Mouse (Mus musculus) liver, embryonic 14.5 days (tissue): ENCODE measurements around the gene Dyrk1a. TPM values are rescaled to one million over a fixed set of nuclear protein-coding genes. Genes with fewer than 3 reads are reported as not detected.

Experiments
- ATAC-seq: fragments of 200-750 bp; cut with Nextera tagmentation; 2 replicates; pipeline ENCODE4 v1.8.0; 2017; ENCODE audit warnings: moderate number of reproducible peaks, mild to moderate bottlenecking, moderate library complexity; ENCODE audit not compliant: insufficient read depth
- DNase-seq, 3 experiments: peaks; one replicate each; pipeline ENCODE4 v3.0.0-alpha.2; 2012 to 2013; ENCODE audit warnings: low read depth in 3 of 3, low spot score in 3 of 3
- H3K27ac ChIP-seq: fragments of 300-500 bp; sonication (generic); 2 replicates; pipeline ENCODE4 v1.5.1; 2014; ENCODE audit warnings: moderate library complexity, mild to moderate bottlenecking, control low read depth, inconsistent platforms
- H3K27me3 ChIP-seq: fragments of 300-500 bp; sonication (generic); 2 replicates; pipeline ENCODE4 v1.6.1; 2014; ENCODE audit warnings: mild to moderate bottlenecking, low read length, moderate library complexity; ENCODE audit not compliant: control insufficient read depth, insufficient read depth
- H3K36me3 ChIP-seq: fragments of 300-500 bp; sonication (generic); replicated peaks from 2 replicates; pipeline ENCODE4 v1.6.1; 2014; ENCODE audit warnings: low read depth; ENCODE audit not compliant: control insufficient read depth, insufficient read depth
- H3K4me1 ChIP-seq, 2 experiments: fragments of 200-500 bp in 1 of 2; fragments of 300-500 bp in 1 of 2; sonication (generic) in 1 of 2; replicated peaks; 2 replicates each; pipeline ENCODE4 v1.6.1; 2012 to 2014; ENCODE audit warnings: antibody characterized with exemption in 1 of 2, inconsistent platforms in 1 of 2, low read length in 1 of 2; ENCODE audit not compliant: control insufficient read depth in 2 of 2, insufficient read depth in 2 of 2
- H3K4me2 ChIP-seq: fragments of 300-500 bp; sonication (generic); 2 replicates; pipeline ENCODE4 v1.6.1; 2014; ENCODE audit warnings: low read depth, mild to moderate bottlenecking, control low read depth, moderate library complexity
- H3K4me3 ChIP-seq, 2 experiments: fragments of 200-500 bp in 1 of 2; fragments of 300-500 bp in 1 of 2; sonication (generic) in 1 of 2; 2 replicates each; pipeline ENCODE4 v1.5.1; 2012 to 2014; ENCODE audit warnings: low read depth in 2 of 2, low read length in 2 of 2, mild to moderate bottlenecking in 2 of 2, control low read depth in 1 of 2, inconsistent platforms in 1 of 2, moderate library complexity in 1 of 2; ENCODE audit not compliant: insufficient read depth in 1 of 2
- H3K9ac ChIP-seq: fragments of 300-500 bp; sonication (generic); replicated peaks from 2 replicates; pipeline ENCODE4 v1.6.1; 2014; ENCODE audit warnings: mild to moderate bottlenecking, control low read depth, moderate library complexity
- H3K9me3 ChIP-seq: fragments of 300-500 bp; sonication (generic); 2 replicates; pipeline ENCODE4 v1.6.1; 2016; ENCODE audit warnings: low read length, mixed read lengths; ENCODE audit not compliant: control insufficient read depth
- CTCF ChIP-seq: IDR thresholded peaks from 2 replicates; pipeline ENCODE4 v1.5.1; 2016; ENCODE audit warnings: antibody characterized with exemption, low read depth, control low read depth
- EP300 ChIP-seq: IDR thresholded peaks from 2 replicates; pipeline ENCODE4 v1.6.1; 2016; ENCODE audit warnings: antibody characterized with exemption, low read depth
- WGBS: fragments of 180-500 bp; shearing (Covaris S2); extraction: QIAGEN DNeasy Blood & Tissue Kit; methylation state at CpG from one replicate; pipeline ENCODE4 v1.1.7; 2014; ENCODE audit not compliant: insufficient replicate concordance; 5-methylcytosine and 5-hydroxymethylcytosine counted together
- polyA plus RNA-seq, 2 experiments: library from polyadenylated mRNA; depleted of rRNA in 1 of 2; stranded (reverse) in 1 of 2; unstranded in 1 of 2; fragments of >200 nt; fragmentation: Nextera tagmentation in 1 of 2; extraction: Ambion mirVana in 1 of 2; gene quantifications; 2 replicates each; pipeline versions ENCODE4 v1.2.1 to v1.2.3; 2012 to 2014

Dyrk1a gene
- polyA plus RNA-seq, 2 experiments, result 5.0 to 9.2 TPM

DNA sequence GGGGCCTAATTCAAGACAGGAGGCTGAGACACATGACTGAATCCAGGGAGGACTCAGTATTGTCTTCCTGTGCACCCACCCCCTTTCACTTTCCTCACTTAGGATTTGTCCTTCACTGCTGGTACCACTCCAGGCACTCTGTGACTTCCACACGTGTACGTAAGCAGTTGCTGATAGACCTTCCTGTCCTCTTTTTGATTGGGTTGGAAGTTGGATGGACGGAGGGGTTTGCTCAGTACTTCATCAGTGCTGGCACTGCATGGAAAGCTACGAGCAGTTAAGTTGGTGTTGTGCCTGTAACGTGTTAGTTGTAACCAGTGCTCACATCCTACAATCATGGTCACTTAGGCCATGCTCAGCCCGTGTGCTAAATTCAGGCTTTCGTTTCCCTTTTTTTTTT lies 55.8 kb downstream of the Dyrk1a start:
- no peaks in the 10 kb centered on the region for H3K9me3 ChIP-seq
- 82% methylated on average over 7 of the region's 7 CpGs for WGBS
- DNase-seq, result no peak
- no peaks in the 10 kb centered on the region; the same call in 1 of the 2 replicates for H3K36me3 ChIP-seq
- TF ChIP-seq EP300 (no peak), CTCF (no peak)
- no peak overlapping the region for H3K4me3 ChIP-seq
- H3K27me3 ChIP-seq, result no peaks in the 10 kb centered on the region
- H3K27ac ChIP-seq, result no peak overlapping the region
- H3K4me1 ChIP-seq, result peaks cover 0 to 16% of the 10 kb centered on the region in 2 experiments; a peak in 2 of 4 replicates
- no peak for ATAC-seq
- H3K9ac ChIP-seq, result no peak overlapping the region
- H3K4me2 ChIP-seq, result no peak overlapping the region

DNA sequence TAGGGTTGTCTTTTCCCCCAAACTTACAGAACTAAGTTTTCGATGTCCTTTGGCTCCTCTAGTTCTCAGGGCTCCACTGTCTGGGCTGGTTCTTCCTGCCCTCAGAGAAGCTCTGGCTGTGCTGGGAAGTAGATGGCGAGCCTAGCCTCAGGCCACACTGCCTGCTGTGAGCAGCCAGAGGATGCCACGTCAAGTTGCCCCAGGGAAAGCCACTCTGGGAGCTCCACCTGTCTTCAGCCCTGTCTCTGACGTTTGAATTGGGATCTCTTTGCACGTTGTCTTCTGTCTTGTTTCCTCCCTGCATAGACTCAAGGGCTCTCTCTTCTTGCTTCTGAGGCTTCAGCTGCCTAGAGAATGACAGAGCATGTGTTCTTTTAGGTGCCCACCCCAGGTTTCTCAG lies 57.9 kb downstream of the Dyrk1a start:
- no peak overlapping the region for H3K27ac ChIP-seq
- WGBS, result 50% methylated on average over 5 of the region's 5 CpGs
- no peak overlapping the region for H3K9ac ChIP-seq
- no peaks in the 10 kb centered on the region for H3K27me3 ChIP-seq
- H3K4me1 ChIP-seq, result peaks cover 0 to 19% of the 10 kb centered on the region in 2 experiments; a peak in 3 of 4 replicates
- H3K4me2 ChIP-seq, result no peak overlapping the region
- no peak for TF ChIP-seq EP300
- TF ChIP-seq CTCF, result no peak
- no peak overlapping the region for H3K4me3 ChIP-seq
- no peaks in the 10 kb centered on the region for H3K36me3 ChIP-seq
- ATAC-seq, result no peak
- no peaks in the 10 kb centered on the region for H3K9me3 ChIP-seq
- DNase-seq, result no peak

DNA sequence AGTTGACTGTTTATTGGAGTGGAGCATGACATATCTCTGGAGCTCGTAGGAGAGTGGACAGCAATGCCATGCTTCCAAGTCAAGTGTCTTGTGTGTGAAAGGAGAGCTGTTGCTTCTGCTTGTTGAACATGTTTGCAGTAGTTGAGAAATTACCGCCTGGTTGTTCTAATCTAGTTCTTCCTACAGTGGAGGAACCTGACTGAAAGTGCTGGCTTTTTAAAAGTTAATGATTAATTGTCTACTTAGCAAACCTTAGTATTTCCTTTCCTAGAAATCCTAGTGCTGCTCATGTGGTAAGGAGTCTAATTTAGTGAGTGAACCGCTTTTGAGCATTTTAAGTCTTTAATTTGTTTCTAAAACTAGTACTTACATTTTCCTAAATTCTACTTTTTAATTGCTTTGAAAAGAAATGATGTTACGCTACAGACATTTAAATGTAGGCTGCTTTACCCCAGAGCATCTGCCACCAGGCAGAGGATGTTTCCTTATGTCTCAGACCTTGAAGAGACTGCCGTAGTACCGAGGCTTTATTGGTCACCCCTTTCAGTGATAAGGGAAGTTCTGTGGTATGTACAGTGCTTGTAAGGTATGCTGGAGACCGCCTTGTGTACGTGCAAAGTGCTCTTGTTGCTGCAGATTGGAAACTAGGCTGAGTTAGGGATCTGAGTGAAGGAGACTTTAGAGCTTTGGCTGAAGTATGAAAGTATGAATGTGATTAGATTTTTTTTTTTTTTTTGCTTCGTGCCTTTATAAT lies 59.3 kb downstream of the Dyrk1a start:
- Histone ChIP-seq H3K4me2 (peak overlapping the region; percentile 23; the same call in 1 of the 2 replicates), H3K27ac (no peak overlapping the region), H3K27me3 (no peaks in the 10 kb centered on the region), H3K9ac (no peak overlapping the region), H3K4me1 (peaks cover 0 to 20% of the 10 kb centered on the region in 2 experiments; a peak in 3 of 4 replicates), H3K36me3 (no peaks in the 10 kb centered on the region), H3K9me3 (no peaks in the 10 kb centered on the region), H3K4me3 (no peak overlapping the region)
- ATAC-seq (no peak), DNase-seq (no peak)
- WGBS, result 47% methylated on average over 9 of the region's 9 CpGs
- no peak for TF ChIP-seq EP300
- TF ChIP-seq CTCF, result no peak

DNA sequence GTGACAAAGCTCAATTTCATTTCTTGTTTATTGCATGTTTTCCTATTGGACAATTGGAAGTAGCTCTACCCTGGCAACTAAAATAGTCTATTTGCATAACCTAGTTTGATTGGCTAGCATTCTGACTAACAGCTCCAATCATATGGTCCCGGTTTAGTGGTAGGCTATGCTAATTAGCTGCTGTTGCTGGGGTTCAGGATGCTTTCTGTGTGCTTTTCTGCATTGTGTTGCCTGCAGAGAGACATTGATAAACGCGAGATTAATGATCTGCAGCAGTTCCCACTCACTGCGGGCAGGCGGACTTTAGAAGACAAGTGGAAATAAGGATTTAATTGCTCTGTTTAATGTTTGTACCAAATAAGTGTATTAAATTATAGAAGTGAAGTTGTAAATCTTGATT lies 62.2 kb downstream of the Dyrk1a start:
- H3K27ac ChIP-seq, result no peak overlapping the region
- no peak overlapping the region for H3K4me2 ChIP-seq
- H3K36me3 ChIP-seq, result no peaks in the 10 kb centered on the region
- TF ChIP-seq CTCF (no peak), EP300 (no peak)
- peaks cover 0 to 18% of the 10 kb centered on the region in 2 experiments; a peak in 3 of 4 replicates for H3K4me1 ChIP-seq
- ATAC-seq (peak; percentile 86), DNase-seq (peak; percentile 42 to 66 (median 61))
- no peak overlapping the region for H3K9ac ChIP-seq
- no peak overlapping the region for H3K4me3 ChIP-seq
- H3K9me3 ChIP-seq, result no peaks in the 10 kb centered on the region
- no peaks in the 10 kb centered on the region for H3K27me3 ChIP-seq
- 19% methylated on average over 5 of the region's 5 CpGs for WGBS

DNA sequence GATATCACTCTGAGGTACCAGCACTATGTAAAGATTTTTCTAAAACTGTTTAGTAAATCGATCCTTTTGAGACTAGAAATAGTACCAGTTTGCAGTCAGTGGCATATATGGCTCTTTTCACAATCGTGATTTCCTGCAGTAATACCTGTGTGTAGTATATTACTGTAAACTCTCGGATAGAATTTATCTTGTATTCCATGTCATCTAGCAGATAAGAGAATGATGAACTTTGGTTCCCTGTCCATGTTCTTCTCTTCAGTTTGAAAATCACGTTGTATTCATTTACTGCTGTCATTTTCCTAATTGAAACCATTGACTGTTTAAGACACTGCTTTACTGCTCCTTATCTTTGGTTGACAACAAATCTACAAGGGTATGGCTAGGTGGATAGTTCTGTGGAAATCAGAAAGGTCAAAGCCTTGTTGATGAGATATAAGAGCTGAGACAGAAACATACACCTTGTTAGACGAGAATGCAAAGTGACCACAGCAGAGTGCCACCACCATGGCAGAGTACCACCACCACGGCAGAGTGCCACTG lies 62.7 kb downstream of the Dyrk1a start:
- TF ChIP-seq CTCF (no peak), EP300 (no peak)
- Histone ChIP-seq H3K4me1 (peaks cover 0 to 18% of the 10 kb centered on the region in 2 experiments; a peak in 3 of 4 replicates), H3K9ac (no peak overlapping the region), H3K9me3 (no peaks in the 10 kb centered on the region), H3K4me2 (no peak overlapping the region), H3K36me3 (no peaks in the 10 kb centered on the region), H3K27ac (no peak overlapping the region), H3K4me3 (no peak overlapping the region), H3K27me3 (no peaks in the 10 kb centered on the region)
- 64% methylated on average over 6 of the region's 6 CpGs for WGBS
- ATAC-seq (no peak), DNase-seq (no peak)
